Mouse (Mus musculus) left cerebral cortex, postnatal 10 days (tissue): ENCODE measurements around the gene Gm21586. TPM values are rescaled to one million over a fixed set of nuclear protein-coding genes. Genes with fewer than 3 reads are reported as not detected.
"Not testable (repeated sequence)": the region's sequence is repeated elsewhere in the genome, so short reads cannot be mapped to it uniquely, and the experiment has no call there.

Experiments
- DNase-seq, 2 experiments: peaks; one replicate each; pipeline ENCODE4 v3.0.0; 2021 to 2022; ENCODE audit warnings: low spot score in 2 of 2, mixed read lengths in 1 of 2; ENCODE audit errors: extremely low spot score in 1 of 2
- intact Hi-C: fragments of 180-260 bp; cut with DNase I; formaldehyde crosslinking; loops from one replicate; pipeline ENCODE4 v1.15.1; 2025
- total RNA-seq, 2 experiments: library from RNA; stranded (reverse); gene quantifications; 2 replicates each; pipeline ENCODE4 v1.2.3; 2021

The Gm21586 gene
- not detected for total RNA-seq

- intact Hi-C loops, DNase-seq: not testable (repeated sequence)
Observed at GRCm38 (mm10) chr4:42439078-42439477, at the start of gene Gm21586. Gene Gm21586, plus strand, starts transcription at chr4:42439378.

GRCm38 (mm10) chr4:42466452-42466851, 27.3 kb downstream of the Gm21586 start, which contains the start of gene Gm2163:
Gene Gm2163, plus strand, starts transcription at chr4:42466752.
- intact Hi-C loops, result not testable (repeated sequence)

More at GRCm38 (mm10) chr4:42466452-42466851, 27.3 kb downstream of the Gm21586 start, which contains the start of gene Gm2163:
- not testable (repeated sequence) for DNase-seq

Other genes starting within 250 kb of the Gm21586 start
- 1 to 10 TPM; 8.8 to 9.0 TPM for gene Gm10600, start 198.7 kb upstream of the Gm21586 start, total RNA-seq
- gene Ccl21b, start 183.6 kb upstream of the Gm21586 start, total RNA-seq, result not detected
- not detected for gene Gm21953, start 145.1 kb upstream of the Gm21586 start, total RNA-seq
- gene Fam205a3, start 121.0 kb upstream of the Gm21586 start, total RNA-seq, result 1 to 10 TPM in 1 of 2 experiments, not detected in 1; 1.4 TPM
- 1 to 10 TPM; 5.1 to 6.0 TPM for gene Gm2163, start 27.4 kb downstream of the Gm21586 start, total RNA-seq
- gene Fam205a2, start 88.8 kb downstream of the Gm21586 start, total RNA-seq, result 1 to 10 TPM in 1 of 2 experiments, not detected in 1; 1.4 TPM
- not detected for gene Gm10591, start 172.8 kb downstream of the Gm21586 start, total RNA-seq
- gene Gm2564, start 190.3 kb downstream of the Gm21586 start, total RNA-seq, result 10 to 100 TPM; 10.2 to 11.6 TPM
- 10 to 100 TPM in 1 of 2 experiments, 1 to 10 TPM in 1; 4.2 to 11.3 TPM for gene Ccl27b, start 215.9 kb downstream of the Gm21586 start, total RNA-seq
- not detected for gene Il11ra2, start 222.5 kb downstream of the Gm21586 start, total RNA-seq